Mouse (Mus musculus) CD4-positive, CD25-positive, alpha-beta regulatory T cell (primary cell): ENCODE data around the gene Ear10. TPM values are rescaled to one million over a fixed set of nuclear protein-coding genes. Genes with fewer than 3 reads are reported as not detected.

Experiments
- polyA plus RNA-seq: library from polyadenylated mRNA; unstranded; fragments of 100-300 nt; shearing (Covaris generic); gene quantifications from one replicate; pipeline ENCODE4 v1.2.1, GENCODE M21; 2017

Gene Ear10
- polyA plus RNA-seq = not detected

GRCm38 (mm10) chr14:43923459-43923858 is at the start of gene Ear10:
Ear10 (minus strand) TSS chr14:43923559.

GRCm38 (mm10) chr14:43956769-43957168 is 33.4 kb upstream of the Ear10 start, which contains the start of gene Ang5:
Ang5 (plus strand) TSS chr14:43957069.

GRCm38 (mm10) chr14:43924688-43925403 is 1.5 kb upstream of the Ear10 start, which contains the start of gene Gm8113:
Gm8113 (plus strand) TSS chr14:43925390.

GRCm38 (mm10) chr14:43875417-43875816 is 47.9 kb downstream of the Ear10 start, which contains the start of gene Ear1:
Ear1 (minus strand) TSS chr14:43875517.

Other genes starting within 250 kb of the Ear10 start
- not detected for gene Gm8165, start 246.4 kb downstream of the Ear10 start, polyA plus RNA-seq
- gene Gm7324, start 225.7 kb downstream of the Ear10 start, polyA plus RNA-seq = 1.4 TPM
- not detected for gene Gm16506, start 196.1 kb downstream of the Ear10 start, polyA plus RNA-seq
- not detected for gene Gm6526, start 175.7 kb downstream of the Ear10 start, polyA plus RNA-seq
- not detected for gene Gm8180, start 138.8 kb downstream of the Ear10 start, polyA plus RNA-seq
- not detected for gene Ear1, start 48.0 kb downstream of the Ear10 start, polyA plus RNA-seq
- gene Gm8113, start 1.8 kb upstream of the Ear10 start, polyA plus RNA-seq = 0.17 TPM
- gene Ang5, start 33.5 kb upstream of the Ear10 start, polyA plus RNA-seq = not detected
- not detected for gene Ang6, start 78.7 kb upstream of the Ear10 start, polyA plus RNA-seq
- 0.50 TPM for gene Ear2, start 179.1 kb upstream of the Ear10 start, polyA plus RNA-seq
- gene Gm3327, start 200.3 kb upstream of the Ear10 start, polyA plus RNA-seq = not detected